Mouse (Mus musculus) effector memory CD4-positive, alpha-beta T cell, adult 5 months (primary cell): Measurements from ENCODE around the gene Fam53b. TPM values are rescaled to one million over a fixed set of nuclear protein-coding genes. Genes with fewer than 3 reads are reported as not detected.

Experiments used
- polyA plus RNA-seq: library from polyadenylated mRNA; unstranded; fragments of 100-300 nt; shearing (Covaris generic); gene quantifications from one replicate; pipeline ENCODE4 v1.2.1, GENCODE M21; 2017

Gene Fam53b
- polyA plus RNA-seq, result 96.2 TPM

DNA sequence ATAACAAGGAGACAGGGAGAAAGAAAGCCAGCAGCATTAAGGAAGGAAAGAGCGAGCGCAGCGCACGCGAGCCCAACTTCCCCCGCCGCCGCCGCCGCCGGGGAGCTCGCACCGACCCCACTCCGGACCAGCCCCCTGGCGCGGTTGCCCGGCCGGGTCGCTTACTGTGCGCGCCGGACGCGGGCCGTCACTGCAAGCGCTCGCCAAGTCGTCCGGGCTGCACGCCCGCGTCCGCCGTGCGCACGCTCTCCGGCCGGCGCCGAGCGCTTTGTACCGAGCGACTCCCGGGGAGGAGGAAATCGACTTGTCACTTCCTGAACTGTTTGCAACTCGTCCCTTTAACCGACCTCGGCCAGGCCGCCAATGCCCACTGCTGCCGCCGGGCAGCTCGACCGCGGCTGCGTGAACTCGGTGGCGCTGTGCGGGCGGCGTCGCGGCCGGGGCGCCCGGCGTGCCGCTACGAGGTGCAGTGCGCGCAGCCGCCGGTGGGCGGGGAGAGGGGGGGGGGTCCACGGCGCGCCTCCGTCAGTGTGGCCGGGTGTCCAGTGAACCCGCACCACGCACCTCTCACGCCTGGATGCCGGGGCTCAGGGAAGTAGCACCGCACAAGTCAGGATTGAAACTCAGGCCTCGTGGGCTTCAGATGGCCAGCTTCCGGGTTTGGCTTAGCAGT lies at the start of gene Fam53b:
TSS of gene Fam53b (minus strand) at position 471 of the 673 bp plus-strand sequence.

DNA sequence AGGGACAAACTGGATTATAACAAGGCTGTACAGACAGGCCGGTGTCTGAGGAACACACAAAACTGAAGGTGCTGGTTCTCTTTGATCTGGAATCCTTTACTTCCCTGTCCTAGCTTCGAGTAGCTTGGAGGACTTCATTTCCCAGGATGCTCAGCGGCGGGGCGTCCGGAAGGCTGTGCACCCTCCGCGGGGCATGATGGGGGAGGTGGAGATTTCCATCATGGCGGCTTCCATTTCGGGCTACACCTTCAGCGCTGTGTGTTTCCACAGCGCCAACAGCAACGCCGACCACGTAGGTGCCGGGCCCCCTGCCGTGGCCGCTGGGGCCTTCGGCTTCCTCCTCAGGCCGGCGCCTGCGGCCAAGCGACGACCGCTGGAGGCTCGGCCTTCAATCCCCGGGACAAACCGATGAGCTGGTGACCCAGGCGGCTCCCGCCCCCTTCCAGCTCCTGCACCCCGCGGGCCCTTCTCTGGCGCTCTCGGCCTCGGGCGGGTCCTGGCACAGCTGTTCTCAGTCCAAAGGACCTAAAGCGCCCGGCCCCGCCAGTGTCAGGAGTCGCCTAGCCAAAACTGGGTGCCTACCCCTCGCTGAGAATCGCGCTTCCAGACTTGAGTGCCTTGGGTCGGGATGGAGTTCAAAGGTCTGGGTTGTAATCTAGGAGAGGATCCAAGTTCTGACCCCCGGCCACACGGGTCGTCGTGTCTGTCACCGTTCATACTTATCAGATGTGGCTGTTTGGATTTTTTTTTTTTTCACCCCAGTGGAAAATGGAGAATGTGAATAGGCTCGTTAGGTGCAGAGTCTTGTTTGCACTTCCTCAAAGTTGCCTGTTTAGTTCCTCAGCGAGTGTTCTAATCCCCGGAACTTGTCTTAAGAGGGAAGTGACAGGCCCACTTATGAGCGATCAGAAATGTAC lies 45.6 kb upstream of the Fam53b start, which contains the start of gene Abraxas2:
TSS of gene Abraxas2 (plus strand) at position 184 of the 917 bp plus-strand sequence.

DNA sequence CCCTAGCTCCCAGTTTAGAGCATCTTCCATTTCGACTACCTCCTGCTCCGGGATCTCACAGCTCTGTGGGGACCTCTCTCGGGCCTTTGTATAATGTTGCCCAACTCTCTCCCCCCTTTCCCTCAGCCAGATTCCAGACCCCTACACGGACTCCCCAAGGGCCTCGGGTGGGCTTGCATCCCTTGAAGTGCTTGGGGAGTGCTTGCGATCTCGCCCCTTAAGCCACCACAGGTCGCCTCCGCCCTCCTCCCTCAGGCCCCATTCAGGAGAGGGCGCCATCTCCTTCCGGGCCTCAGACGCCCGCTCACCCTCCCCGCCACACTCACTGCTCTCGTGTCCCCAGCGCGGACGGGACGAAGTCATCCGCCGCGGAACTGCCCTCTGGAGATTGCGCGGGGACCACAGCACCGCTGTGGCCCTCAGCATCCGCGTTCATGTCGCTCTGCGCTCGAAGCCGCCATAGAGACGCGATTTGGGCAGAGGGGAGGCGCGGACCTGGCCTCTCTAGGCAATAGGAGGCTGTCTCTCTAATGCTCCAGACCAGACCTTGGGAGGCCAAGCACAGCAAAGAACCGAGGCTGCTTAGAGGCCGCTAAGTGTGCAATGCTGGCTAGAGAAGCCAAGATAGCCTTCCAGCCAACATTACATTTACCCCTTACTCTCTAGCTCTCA lies 38.6 kb upstream of the Fam53b start, which contains the start of gene Eef1akmt2:
TSS of gene Eef1akmt2 (minus strand) at position 501 of the 672 bp plus-strand sequence.

Other genes starting within 250 kb of the Fam53b start
- gene Oat, start 237.5 kb downstream of the Fam53b start, polyA plus RNA-seq, result 148 TPM
- not detected for gene Nkx1-2, start 214.2 kb downstream of the Fam53b start, polyA plus RNA-seq
- gene Lhpp, start 203.2 kb downstream of the Fam53b start, polyA plus RNA-seq, result 4.8 TPM
- 32.8 TPM for gene Eef1akmt2, start 38.8 kb upstream of the Fam53b start, polyA plus RNA-seq
- 27.4 TPM for gene Abraxas2, start 45.3 kb upstream of the Fam53b start, polyA plus RNA-seq
- 47.4 TPM for gene Zranb1, start 117.3 kb upstream of the Fam53b start, polyA plus RNA-seq